Mouse (Mus musculus): ENCODE results near the gene Ndufb7.
"Not testable (repeated sequence)": the region's sequence is repeated elsewhere in the genome, so short reads cannot be mapped to it uniquely, and the experiment has no call there.

Gene Ndufb7

GRCm38 (mm10) chr8:83566469-83567395, at the start of gene Ndufb7:
Gene Ndufb7, plus strand, starts transcription at chr8:83566671.
- peak; percentile 97 to 98 for DNase-seq (ENCODE audit: low spot score in 2 of 2)

- DNase-seq (ENCODE audit: low spot score in 2 of 2), result no peak
These were observed 46.0 kb upstream of the Ndufb7 start for GRCm38 (mm10) chr8:83520432-83520831.

GRCm38 (mm10) chr8:83520907-83521306, 45.6 kb upstream of the Ndufb7 start:
- DNase-seq (ENCODE audit: low spot score in 2 of 2), result not testable (repeated sequence)

GRCm38 (mm10) chr8:83521310-83521709, 45.2 kb upstream of the Ndufb7 start:
- DNase-seq (ENCODE audit: low spot score in 2 of 2), result no peak

GRCm38 (mm10) chr8:83534802-83535201, 31.7 kb upstream of the Ndufb7 start:
- DNase-seq (ENCODE audit: low spot score in 2 of 2), result no peak

DNA sequence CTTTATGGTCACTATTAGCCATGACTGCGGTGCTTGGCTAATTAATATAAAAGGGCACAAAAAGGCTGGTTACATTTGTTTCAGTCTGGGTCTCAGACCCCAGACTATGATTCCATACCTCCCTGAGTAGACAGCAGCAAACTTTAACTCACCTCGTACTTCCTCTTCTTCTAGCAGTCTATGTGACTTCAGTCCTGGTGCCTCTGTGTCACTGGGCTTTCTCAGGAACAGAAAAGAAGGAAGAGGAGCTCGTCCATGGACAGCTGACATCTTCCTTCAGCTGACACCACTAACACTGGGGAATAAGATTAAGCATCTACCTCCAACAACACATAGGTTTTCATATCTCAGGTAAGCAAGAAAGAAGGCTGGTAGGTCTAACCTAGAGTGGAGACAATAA, 30.7 kb upstream of the Ndufb7 start, which contains the start of gene Olfr370:
Olfr370 (plus strand) TSS at position 45 of the 400 bp plus-strand sequence.
- no peak for DNase-seq (ENCODE audit: low spot score in 2 of 2)

DNA sequence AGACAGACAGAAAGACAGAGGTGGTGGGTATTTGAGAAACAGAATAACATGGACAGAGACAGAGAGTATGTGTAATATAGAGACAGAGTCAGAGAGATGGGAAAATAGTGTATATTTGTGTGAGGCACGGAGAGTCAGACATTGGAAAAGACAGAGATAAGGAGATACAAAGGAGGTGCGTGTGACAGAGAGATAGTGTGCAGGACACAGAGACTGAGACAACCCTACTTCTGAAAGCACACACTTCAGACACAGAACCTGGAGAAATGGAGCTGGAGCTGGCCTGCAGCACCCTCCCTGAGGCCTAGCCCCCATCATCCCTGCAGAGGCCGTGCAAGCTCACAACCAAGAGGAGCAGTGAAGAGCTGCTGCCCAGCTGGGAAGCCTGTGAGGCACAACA, 3.8 kb upstream of the Ndufb7 start:
- no peak for DNase-seq (ENCODE audit: low spot score in 2 of 2)

DNA sequence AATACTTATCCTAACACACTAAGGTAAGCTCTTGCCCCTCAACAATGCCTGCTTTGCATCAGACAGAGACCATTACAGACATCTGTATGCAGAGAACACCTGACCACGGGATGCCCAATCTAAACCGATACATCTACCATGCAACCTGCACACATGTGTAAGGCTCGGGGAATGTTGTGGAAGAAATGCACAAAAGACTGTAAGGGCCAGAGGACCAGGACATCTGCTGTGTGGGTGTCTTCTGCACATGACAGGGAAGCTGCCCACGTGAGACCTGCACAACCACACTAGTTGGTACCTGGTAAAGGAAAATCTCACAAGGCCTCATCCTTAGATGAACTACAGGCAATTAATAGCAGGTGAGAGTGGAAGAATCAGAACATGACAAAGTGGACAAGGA, 3.2 kb upstream of the Ndufb7 start:
- DNase-seq (ENCODE audit: low spot score in 2 of 2), result no peak

- DNase-seq (ENCODE audit: low spot score in 2 of 2), result no peak
These were observed 618 bp upstream of the Ndufb7 start for GRCm38 (mm10) chr8:83565731-83566375.

- DNase-seq (ENCODE audit: low spot score in 2 of 2), result peak in 1 of 2 experiments; percentile 4
These were observed 1.2 kb downstream of the Ndufb7 start for GRCm38 (mm10) chr8:83567668-83568067.

GRCm38 (mm10) chr8:83568128-83568527, 1.7 kb downstream of the Ndufb7 start:
- peak in 1 of 2 experiments; percentile 1 for DNase-seq (ENCODE audit: low spot score in 2 of 2)

- DNase-seq (ENCODE audit: low spot score in 2 of 2), result peak in 1 of 2 experiments; percentile 1
These were observed 2.3 kb downstream of the Ndufb7 start for GRCm38 (mm10) chr8:83568755-83569154.

DNA sequence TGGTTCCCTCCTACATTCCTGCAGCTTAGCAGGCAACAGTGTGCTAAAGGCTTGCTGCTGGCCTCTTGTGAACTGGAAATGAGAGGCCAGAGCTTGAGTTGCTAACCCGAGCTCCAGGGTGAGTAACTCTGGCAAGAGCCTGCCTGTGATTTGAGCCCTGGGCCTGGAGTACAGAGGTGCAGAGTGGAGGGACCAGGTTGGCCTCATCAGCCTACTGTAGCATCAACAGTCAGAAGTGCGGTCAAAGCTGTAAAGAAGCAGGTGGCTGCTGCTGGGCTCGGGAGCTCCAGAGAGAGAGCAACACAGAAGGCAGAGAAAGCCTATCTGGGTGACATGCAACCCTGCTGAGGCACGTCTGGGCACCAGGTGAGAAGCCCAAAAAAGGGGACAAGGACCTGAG, 2.7 kb downstream of the Ndufb7 start:
- no peak for DNase-seq (ENCODE audit: low spot score in 2 of 2)

- peak in 1 of 2 experiments; percentile 3 for DNase-seq (ENCODE audit: low spot score in 2 of 2)
These were observed 4.0 kb downstream of the Ndufb7 start for GRCm38 (mm10) chr8:83570272-83571000.

- peak in 1 of 2 experiments; percentile 5 for DNase-seq (ENCODE audit: low spot score in 2 of 2)
These were observed 4.5 kb downstream of the Ndufb7 start for GRCm38 (mm10) chr8:83571001-83571340.

GRCm38 (mm10) chr8:83571791-83572190, 5.3 kb downstream of the Ndufb7 start:
- DNase-seq (ENCODE audit: low spot score in 2 of 2), result no peak

GRCm38 (mm10) chr8:83572246-83572812, 5.9 kb downstream of the Ndufb7 start:
- no peak for DNase-seq (ENCODE audit: low spot score in 2 of 2)

- DNase-seq (ENCODE audit: low spot score in 2 of 2), result peak in 1 of 2 experiments; percentile 6
These were observed 6.8 kb downstream of the Ndufb7 start for GRCm38 (mm10) chr8:83573140-83573875.

- peak in 1 of 2 experiments; percentile 1 for DNase-seq (ENCODE audit: low spot score in 2 of 2)
These were observed 8.3 kb downstream of the Ndufb7 start for GRCm38 (mm10) chr8:83574631-83575315.
